Mouse (Mus musculus): Measurements from ENCODE around the gene Wwox. TPM values are rescaled to one million over a fixed set of nuclear protein-coding genes. Genes with fewer than 3 reads are reported as not detected.

The Wwox gene
- total RNA-seq, 2 experiments from 2014 or later, result 14.2 to 14.3 TPM

DNA sequence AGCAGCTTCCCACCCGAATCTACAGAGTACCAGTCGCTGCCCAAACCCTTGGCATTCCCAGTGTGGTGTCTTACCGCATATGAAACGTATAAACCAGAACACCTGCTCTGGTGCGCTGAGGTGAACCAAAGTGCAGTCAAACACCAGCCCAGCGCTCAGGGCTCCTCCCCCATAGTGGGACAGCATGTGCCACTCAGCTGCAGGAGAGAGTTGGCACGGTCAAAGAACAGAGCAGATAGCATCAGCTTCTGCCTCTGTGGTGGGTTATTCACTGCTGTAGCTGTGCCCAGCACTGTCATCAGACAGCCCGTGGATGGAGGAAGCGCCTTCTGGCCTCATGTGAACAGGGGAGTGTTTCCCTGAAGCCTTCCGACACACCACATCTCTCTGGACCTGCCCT lies 400.5 kb downstream of the Wwox start:
- H3K4me3 ChIP-seq, result no peak overlapping the region
- H3K27ac ChIP-seq, result no peak overlapping the region
- no peak for DNase-seq (ENCODE audit: low spot score in 2 of 2)
- TF ChIP-seq CTCF (conservative IDR thresholded peaks at IDR 0.05), result no peak

DNA sequence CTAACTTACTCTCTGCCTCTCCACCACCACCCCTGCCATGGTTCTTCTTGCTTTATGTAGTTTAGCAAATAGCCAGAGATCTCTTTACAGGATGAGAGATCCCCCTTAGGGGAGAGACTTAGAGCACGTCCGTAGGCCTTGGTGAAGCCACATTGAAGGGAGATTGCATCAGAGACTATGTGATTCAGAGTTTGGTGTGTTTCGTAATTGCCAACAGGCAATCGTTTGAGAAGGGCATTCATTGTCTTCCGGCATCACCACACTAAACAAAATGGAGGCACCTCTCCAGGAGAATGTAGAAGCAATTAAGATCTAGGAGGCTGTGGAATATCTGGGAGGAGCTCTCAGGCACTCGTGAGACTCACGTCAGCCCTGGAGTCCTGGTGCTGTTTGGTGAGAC lies 408.2 kb downstream of the Wwox start:
- DNase-seq (ENCODE audit: low spot score in 2 of 2), result no peak
- TF ChIP-seq CTCF (conservative IDR thresholded peaks at IDR 0.05), result no peak
- no peak overlapping the region for H3K4me3 ChIP-seq
- H3K27ac ChIP-seq, result no peak overlapping the region

DNA sequence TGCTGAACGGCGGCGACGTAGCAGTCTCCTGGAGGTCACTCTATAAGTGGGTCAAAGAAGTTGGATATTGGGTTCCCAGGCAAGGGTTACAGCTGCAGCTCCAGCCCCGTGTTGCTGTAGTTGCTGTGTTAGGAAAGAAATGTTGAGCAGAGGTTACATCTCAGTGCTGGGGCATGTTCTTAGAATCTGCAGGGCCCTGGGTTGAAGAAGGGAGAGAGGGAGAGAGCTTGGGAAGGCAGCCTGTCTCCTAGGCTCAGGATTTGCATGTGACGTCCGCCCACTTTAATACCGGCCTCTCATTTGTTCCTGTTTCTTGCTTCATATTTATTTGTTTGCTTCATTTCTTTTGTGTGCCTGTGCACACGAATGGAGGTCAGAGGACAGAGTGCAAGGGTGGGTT lies 410.0 kb downstream of the Wwox start:
- H3K27ac ChIP-seq, result no peak overlapping the region
- no peak overlapping the region for H3K4me3 ChIP-seq
- no peak for TF ChIP-seq CTCF (conservative IDR thresholded peaks at IDR 0.05)
- DNase-seq (ENCODE audit: low spot score in 2 of 2), result no peak

DNA sequence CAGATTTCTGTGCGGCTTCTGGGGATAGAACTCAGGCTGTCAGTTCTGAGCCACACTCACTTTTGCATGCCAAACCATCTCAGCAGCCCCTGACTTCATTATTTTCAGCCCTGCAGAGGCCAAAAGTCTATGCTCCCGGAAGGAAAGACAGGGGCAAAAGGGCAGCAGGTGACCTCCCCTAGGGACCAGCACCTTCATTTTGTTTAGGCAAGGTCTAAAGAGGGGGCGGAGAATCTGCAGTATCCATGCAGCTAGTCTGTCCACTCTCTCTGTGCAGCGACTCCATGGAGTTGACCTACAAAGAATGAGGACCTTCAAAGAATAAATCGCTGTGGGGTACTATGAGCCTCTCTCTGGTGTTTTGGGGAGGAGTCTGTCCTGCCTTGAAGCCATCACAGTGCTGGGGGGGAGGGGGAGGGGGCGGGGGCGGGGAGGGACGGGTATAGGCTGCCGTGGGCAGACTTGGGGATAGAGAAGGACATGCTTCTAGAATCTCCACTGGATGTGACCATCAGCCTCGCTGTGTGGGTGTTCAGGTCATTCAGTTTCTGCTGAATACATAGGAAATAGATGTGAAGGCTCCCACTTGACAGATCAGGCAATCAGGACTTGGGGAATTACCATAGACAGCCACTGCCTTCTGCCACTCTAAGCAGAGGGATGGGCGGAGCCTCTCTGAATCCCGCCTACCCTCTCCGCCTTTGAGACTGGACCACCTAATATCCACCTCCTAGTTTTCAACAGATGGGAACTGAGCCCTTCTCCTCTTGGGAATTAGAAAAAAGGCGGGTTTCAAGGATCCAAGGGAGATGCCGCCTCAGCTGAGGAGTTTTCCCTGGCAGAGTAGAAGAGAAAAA lies 410.8 kb downstream of the Wwox start:
- TF ChIP-seq CTCF (conservative IDR thresholded peaks at IDR 0.05), result no peak
- Histone ChIP-seq H3K27ac (no peak overlapping the region), H3K4me3 (no peak overlapping the region)
- no peak for DNase-seq (ENCODE audit: low spot score in 2 of 2)

DNA sequence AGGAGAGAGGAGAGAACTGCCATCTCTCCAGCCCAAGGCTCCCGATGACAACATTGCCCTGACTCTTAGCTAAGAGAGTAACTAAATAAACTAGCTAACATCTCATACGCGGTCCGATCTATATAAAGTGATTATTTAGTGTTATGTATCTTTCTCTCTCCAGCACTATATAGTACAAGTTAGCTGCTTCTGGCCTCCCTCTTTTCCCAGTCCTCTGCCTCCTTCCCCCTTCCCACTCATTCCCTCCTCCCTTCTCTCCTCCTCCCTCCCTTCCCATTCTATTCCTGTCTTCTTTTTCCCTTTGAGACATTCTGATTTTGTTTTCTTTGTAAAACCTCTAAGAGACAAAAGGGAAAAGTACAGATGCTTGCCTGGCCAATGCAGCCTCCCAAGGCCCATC lies 414.3 kb downstream of the Wwox start:
- no peak for TF ChIP-seq CTCF (conservative IDR thresholded peaks at IDR 0.05)
- Histone ChIP-seq H3K4me3 (no peak overlapping the region), H3K27ac (no peak overlapping the region)
- no peak for DNase-seq (ENCODE audit: low spot score in 2 of 2)

DNA sequence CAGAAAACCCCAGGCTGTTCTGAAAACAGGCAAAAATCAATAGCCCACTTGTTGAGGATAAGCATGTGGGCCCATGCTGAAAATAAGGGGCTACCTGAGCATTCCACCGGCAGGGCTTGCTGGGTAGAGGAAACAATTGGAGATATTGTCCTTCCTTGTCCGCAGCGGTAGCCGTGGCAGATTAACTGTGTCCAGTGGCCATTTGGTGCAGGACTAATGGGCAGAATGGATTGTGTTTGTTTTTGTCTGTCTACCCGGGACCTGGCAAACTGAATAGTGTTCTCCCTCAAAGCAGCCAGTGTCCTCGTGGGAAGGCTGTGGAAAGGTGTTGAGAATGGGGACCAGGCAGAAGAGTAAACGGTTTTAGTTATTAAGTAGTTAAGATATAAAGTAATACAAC lies 416.4 kb downstream of the Wwox start:
- Histone ChIP-seq H3K27ac (no peak overlapping the region), H3K4me3 (no peak overlapping the region)
- TF ChIP-seq CTCF (conservative IDR thresholded peaks at IDR 0.05), result no peak
- no peak for DNase-seq (ENCODE audit: low spot score in 2 of 2)

DNA sequence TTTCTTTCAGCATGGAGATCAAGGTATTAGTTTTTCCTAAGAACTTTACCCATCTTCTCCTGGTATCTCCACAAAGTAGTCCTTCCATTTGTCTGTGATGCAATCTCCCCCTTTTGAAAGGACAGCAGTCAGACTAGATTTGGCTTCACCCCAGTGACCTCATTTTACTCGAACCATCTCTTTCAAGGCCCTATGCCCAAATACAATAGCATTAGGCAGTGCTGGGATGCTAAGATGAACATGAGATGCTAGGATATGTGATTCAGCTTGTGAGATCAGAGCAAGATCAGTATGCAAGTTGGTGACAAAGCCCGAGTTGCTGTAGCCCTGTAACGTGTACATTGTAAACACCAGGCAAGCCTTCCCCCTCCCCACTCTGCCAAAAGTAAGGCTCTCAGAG lies 426.5 kb downstream of the Wwox start:
- TF ChIP-seq CTCF (conservative IDR thresholded peaks at IDR 0.05), result no peak
- no peak for DNase-seq (ENCODE audit: low spot score in 2 of 2)
- no peak overlapping the region for H3K4me3 ChIP-seq
- H3K27ac ChIP-seq, result no peak overlapping the region

DNA sequence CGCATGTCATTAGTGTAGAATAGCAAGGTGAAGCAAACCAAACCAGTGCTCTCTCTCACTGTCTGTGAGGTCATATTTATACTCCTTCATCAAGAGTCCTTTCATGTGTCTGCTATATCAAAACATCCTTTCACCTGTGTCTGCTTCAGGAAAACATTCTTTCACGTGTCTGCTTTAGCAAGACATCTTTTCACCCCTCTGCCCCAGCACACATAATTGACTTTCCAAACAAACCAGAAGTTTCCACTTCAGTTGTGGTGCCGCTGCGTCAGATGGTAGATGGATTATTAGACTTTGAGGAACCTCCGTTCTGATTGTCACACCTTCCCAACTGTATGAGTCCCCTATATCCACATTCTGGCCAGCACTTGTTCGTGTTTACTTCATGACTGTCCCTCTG lies 429.9 kb downstream of the Wwox start:
- TF ChIP-seq CTCF (conservative IDR thresholded peaks at IDR 0.05), result no peak
- H3K4me3 ChIP-seq, result no peak overlapping the region
- H3K27ac ChIP-seq, result no peak overlapping the region
- DNase-seq (ENCODE audit: low spot score in 2 of 2), result no peak

DNA sequence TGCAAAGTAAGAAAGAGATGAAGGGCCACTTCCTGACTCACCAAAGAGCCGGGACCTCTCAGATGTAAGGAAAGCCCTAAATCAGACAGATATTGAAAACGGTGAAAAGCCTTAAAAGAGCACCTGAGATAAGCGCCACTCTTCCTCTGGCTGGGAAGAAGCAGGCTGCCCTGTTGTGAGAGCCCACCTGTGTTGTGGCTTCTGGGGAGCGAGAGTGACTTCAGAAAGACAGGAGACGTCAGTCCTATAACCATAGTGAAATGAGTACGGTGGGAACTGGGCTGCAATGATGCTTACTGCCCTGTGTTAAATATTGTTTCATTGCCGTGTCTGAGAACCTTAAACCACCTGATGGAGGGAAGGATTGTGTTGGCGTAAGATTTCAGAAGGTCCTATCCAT lies 431.0 kb downstream of the Wwox start:
- TF ChIP-seq CTCF (conservative IDR thresholded peaks at IDR 0.05), result no peak
- no peak overlapping the region for H3K27ac ChIP-seq
- DNase-seq (ENCODE audit: low spot score in 2 of 2), result no peak
- no peak overlapping the region for H3K4me3 ChIP-seq

DNA sequence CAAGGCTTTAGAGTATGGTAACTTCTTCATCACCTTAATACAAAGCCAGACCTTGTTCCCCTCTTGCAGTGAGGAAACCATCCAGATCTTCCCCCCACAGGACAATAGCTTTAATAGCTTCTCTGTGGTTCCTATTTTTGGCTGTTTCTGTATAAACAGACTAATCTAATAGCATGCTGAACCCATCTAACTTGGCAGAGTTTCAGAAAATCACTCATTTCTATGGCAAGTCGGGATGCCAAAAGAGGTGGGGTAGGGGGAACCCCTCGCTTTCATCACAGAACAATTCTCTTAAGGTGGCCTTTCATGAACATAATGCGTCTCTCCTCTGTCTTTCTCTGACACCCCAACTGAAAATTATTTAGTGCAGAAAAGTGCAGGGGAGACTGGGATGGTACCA lies 433.0 kb downstream of the Wwox start:
- Histone ChIP-seq H3K27ac (no peak overlapping the region), H3K4me3 (no peak overlapping the region)
- DNase-seq (ENCODE audit: low spot score in 2 of 2), result no peak
- TF ChIP-seq CTCF (conservative IDR thresholded peaks at IDR 0.05), result no peak

DNA sequence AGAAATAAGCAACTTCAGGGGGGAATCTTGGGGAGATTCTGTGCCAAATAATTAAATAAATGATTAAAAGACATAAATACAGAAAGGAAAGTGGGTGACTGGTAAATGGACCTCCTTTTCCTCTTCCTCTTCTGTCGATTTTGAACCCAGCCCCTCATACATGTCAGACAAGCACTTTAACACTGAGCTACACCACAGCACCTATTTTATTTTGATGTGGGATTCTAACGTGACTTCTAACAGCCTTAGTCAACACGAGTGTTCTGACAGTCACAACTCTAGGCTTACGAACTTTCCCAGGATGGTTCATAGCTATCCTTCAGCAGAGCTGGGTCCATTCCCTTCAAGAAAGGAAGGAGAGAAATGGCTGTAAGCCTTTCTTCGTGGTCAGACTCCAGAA lies 435.7 kb downstream of the Wwox start:
- H3K27ac ChIP-seq, result no peak overlapping the region
- TF ChIP-seq CTCF (conservative IDR thresholded peaks at IDR 0.05), result no peak
- DNase-seq (ENCODE audit: low spot score in 2 of 2), result no peak
- H3K4me3 ChIP-seq, result no peak overlapping the region

DNA sequence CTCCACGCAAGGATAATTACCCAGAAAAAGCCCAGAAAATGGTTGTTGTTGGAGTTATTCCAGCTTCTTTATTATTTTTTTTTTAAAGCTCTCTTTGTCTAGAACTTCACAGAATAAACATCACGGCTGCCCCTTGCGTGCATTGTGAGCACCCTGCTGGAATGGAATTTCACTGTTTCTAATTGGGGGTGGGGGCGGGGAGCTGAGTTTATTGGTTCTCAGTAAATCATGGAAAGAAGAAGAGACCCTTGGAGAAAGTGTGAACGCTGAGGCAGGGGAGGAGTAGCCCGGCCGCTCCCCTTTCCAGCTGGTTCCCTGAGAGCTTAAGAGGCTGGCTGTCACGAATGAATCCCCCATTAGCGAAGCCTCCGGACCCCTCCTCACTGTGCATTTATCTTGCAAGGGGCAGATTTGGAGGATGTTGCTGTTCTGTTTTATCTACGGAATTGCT lies 436.7 kb downstream of the Wwox start:
- TF ChIP-seq CTCF (conservative IDR thresholded peaks at IDR 0.05), result no peak
- Histone ChIP-seq H3K27ac (no peak overlapping the region), H3K4me3 (no peak overlapping the region)
- DNase-seq (ENCODE audit: low spot score in 2 of 2), result no peak

DNA sequence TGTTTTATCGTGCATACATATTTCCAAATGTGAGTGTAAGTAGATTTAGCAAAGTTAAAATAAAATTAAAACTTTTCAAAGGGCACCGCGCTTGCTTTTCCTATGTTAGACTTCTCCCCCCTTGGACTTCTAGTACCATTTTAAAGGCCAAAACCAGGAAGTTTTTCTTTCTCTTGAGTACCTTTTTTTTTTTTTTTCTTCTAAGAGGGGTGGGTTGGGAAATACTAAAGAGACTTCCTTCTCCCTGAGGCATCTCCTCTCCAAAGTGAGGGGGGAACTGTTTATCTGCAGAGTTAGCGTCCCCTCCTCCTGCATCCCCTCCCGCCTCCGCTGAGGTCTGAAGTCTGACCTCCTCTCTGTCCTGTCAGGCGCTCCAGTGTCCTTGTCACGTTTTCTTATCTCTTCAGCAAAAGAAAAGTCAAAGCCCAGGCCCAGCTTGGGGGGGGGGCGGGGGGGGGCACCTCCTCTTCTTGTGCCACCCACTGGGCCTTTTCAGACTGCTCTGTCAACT lies 437.3 kb downstream of the Wwox start:
- H3K27ac ChIP-seq, result no peak overlapping the region
- no peak for TF ChIP-seq CTCF (conservative IDR thresholded peaks at IDR 0.05)
- DNase-seq (ENCODE audit: low spot score in 2 of 2), result no peak
- no peak overlapping the region for H3K4me3 ChIP-seq

DNA sequence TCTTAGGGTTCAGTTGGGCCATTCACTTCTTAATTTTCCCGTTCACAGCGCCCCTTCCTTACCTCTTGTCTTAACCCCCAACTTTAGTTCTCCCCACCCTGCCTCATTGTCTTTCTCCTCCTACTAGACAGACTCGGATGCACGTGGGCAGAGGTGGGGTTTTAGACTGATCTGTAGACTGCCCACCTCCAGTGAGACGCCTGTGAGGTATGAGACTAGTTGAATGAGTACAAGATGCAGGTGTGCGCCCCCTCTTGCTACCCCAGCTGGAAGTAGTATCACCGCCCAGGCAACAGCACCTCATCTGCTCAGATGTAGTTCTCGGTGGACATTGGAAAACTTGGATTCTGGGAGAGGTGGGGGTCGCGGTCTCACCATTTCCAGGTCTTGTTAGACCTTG lies 437.8 kb downstream of the Wwox start:
- Histone ChIP-seq H3K4me3 (no peak overlapping the region), H3K27ac (no peak overlapping the region)
- DNase-seq (ENCODE audit: low spot score in 2 of 2), result no peak
- no peak for TF ChIP-seq CTCF (conservative IDR thresholded peaks at IDR 0.05)

Data from layer of hippocampus, adult 2 months (tissue).